Comparison of ENCODE assay signal across 14 mouse cellular contexts in the genomic region with DNA sequence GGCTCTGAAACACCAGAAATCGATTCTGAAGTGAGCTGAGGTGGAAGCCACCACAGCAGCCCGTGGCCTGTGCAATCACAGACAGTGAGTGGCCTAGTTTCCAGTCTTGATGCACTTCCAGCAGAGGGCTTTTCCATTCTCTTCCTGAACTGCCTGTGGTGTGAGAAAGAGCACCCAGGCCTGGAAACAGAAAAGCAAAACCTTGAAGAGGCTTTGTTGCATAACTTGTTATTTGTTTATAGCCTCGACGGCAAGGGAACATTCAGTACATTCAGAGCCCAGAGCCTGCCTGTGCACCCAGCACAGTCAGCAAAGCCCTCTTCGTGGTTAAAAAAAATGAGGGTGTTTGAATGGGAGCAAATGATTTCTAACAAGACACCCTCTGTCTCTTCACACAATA. TPM values are rescaled to one million over a fixed set of nuclear protein-coding genes. Genes with fewer than 3 reads are reported as not detected.
A peak's percentile ranks its signal among the peaks of the same experiment; 100 is the strongest.
DNase-seq lines count a peak whose midpoint lies in the region; ATAC-seq lines count a peak whose summit lies in the region.
"Had no signal": no experiment of that assay in that cellular context is flagged by ENCODE, and none has a peak within 500 bp of the region (broad histone marks: within the 10 kb centered on the region; RNA-seq: fewer than 3 reads in every experiment).

No protein-coding gene starts in this region.

- H3K4me3 ChIP-seq in hindbrain, embryonic 14.5 days (replicated peaks; ENCODE audit: low read length) = no peak overlapping the region
- H3K4me3 ChIP-seq: kidney, embryonic 15.5 days had no signal

- H3K9ac ChIP-seq in hindbrain, embryonic 14.5 days = no peak overlapping the region
- H3K9ac ChIP-seq: kidney, embryonic 15.5 days had no signal

- H3K9me3 ChIP-seq in hindbrain, embryonic 14.5 days (ENCODE audit: control insufficient read depth, low read length) = no peaks in the 10 kb centered on the region
- H3K9me3 ChIP-seq: kidney, embryonic 15.5 days had no signal

- WGBS in hindbrain, embryonic 14.5 days = 78% methylated on average over 5 of the region's 5 CpGs

- H3K27ac ChIP-seq in hindbrain, embryonic 14.5 days = no peak overlapping the region
- H3K27ac ChIP-seq: kidney, embryonic 15.5 days had no signal

- DNase-seq in frontal cortex, postnatal 36 days (ENCODE audit: low spot score in 2 of 2) = peak; percentile 5 to 7
- no peak for DNase-seq in frontal cortex, postnatal 10 days (ENCODE audit: low spot score in 2 of 2)
- peak; percentile 12 for DNase-seq in left cerebral cortex, adult 11 months (ENCODE audit: low spot score)
- no peak for DNase-seq in left cerebral cortex, postnatal 4 days
- DNase-seq in adrenal gland, postnatal 14 days = peak; percentile 32
- DNase-seq in layer of hippocampus, postnatal 36 days = peak; percentile 11 to 12
- no peak for DNase-seq in hindbrain, embryonic 14.5 days (ENCODE audit: low spot score)
- no peak for DNase-seq in MN1 (ENCODE audit: low spot score)
- DNase-seq: gastrocnemius, postnatal 10 days had no signal

- intact Hi-C loops in left cerebral cortex, postnatal 4 days (cut with DNase I) = no loop called here

- H3K27me3 ChIP-seq in hindbrain, embryonic 14.5 days (ENCODE audit: control insufficient read depth, insufficient read depth, low read length) = no peaks in the 10 kb centered on the region
- H3K27me3 ChIP-seq: kidney, embryonic 15.5 days had no signal

- no peak for ATAC-seq in hindbrain, embryonic 14.5 days (ENCODE audit: low FRiP score)

- no peaks in the 10 kb centered on the region for H3K36me3 ChIP-seq in hindbrain, embryonic 14.5 days (replicated peaks; ENCODE audit: control insufficient read depth, insufficient read depth)
- H3K36me3 ChIP-seq: kidney, embryonic 15.5 days had no signal

- no peak overlapping the region for H3K4me2 ChIP-seq in hindbrain, embryonic 14.5 days (replicated peaks)
- H3K4me2 ChIP-seq: kidney, embryonic 15.5 days had no signal

- H3K4me1 ChIP-seq in hindbrain, embryonic 14.5 days (replicated peaks; ENCODE audit: control insufficient read depth, insufficient read depth, low read length) = no peaks in the 10 kb centered on the region
- H3K4me1 ChIP-seq: kidney, embryonic 15.5 days had no signal

RNA-seq across cellular contexts. Expression of gene Etnppl, which starts 16.6 kb away (rescaled TPM):
- not detected for total RNA-seq in left cerebral cortex, postnatal 4 days (2021)
- 0.64 and 4.7 TPM in 2 replicates for total RNA-seq in adrenal gland, postnatal 14 days (2021)
- total RNA-seq in layer of hippocampus, postnatal 36 days (2021) = 1 to 10 TPM; 5.6 to 5.8 TPM
- polyA plus RNA-seq in hindbrain, embryonic 14.5 days (2014; fragmentation: Nextera tagmentation; extraction: Ambion mirVana) = 0.08 TPM in 1 of 2 replicates, not detected in the other
- total RNA-seq: common myeloid progenitor, adult 5-6 weeks; gastrocnemius, postnatal 10 days had no signal
- polyA plus RNA-seq: hindbrain, embryonic 11.5 days; midbrain, postnatal 0 days; thymus, postnatal 0 days had no signal

Comparison
In these comparisons a context has a peak if more than half of its experiments do, and no peak if none do; other contexts are left out.
1. DNase-seq: peak in frontal cortex, postnatal 36 days (2 of 2), left cerebral cortex, adult 11 months (single experiment), adrenal gland, postnatal 14 days (single experiment) and layer of hippocampus, postnatal 36 days (2 of 2); none in frontal cortex, postnatal 10 days (0 of 2), left cerebral cortex, postnatal 4 days (single experiment), hindbrain, embryonic 14.5 days (single experiment) and MN1 (single experiment).